Mouse (Mus musculus): ENCODE data around the gene Gm21882. TPM values are rescaled to one million over a fixed set of nuclear protein-coding genes. Genes with fewer than 3 reads are reported as not detected.
"Not testable (repeated sequence)": the region's sequence is repeated elsewhere in the genome, so short reads cannot be mapped to it uniquely, and the experiment has no call there.

Gene Gm21882
- not detected in 2 replicates for polyA plus RNA-seq (2016; fragmentation: Nextera tagmentation; extraction: Ambion mirVana)

- not testable (repeated sequence) for H3K36me3 ChIP-seq; DNase-seq (ENCODE audit: low spot score); H3K4me3 ChIP-seq; H3K4me1 ChIP-seq; H3K27me3 ChIP-seq (ENCODE audit: low read depth, poor library complexity, severe bottlenecking); H3K27ac ChIP-seq; H3K9me3 ChIP-seq (replicated peaks)
- WGBS: 67% methylated on average over 1 of the region's 1 CpGs
Observed at GRCm38 (mm10) chrY:40381423-40381822, at the start of gene Gm21882. Gene Gm21882, minus strand, starts transcription at chrY:40381523.

Other genes starting within 250 kb of the Gm21882 start
- gene Gm21865, start 64.6 kb downstream of the Gm21882 start, polyA plus RNA-seq (2016; fragmentation: Nextera tagmentation; extraction: Ambion mirVana): not detected in 2 replicates